Mouse (Mus musculus) embryonic facial prominence, embryonic 11.5 days (tissue): ENCODE results near the gene Gm21775. TPM values are rescaled to one million over a fixed set of nuclear protein-coding genes. Genes with fewer than 3 reads are reported as not detected.
"Not testable (repeated sequence)": the region's sequence is repeated elsewhere in the genome, so short reads cannot be mapped to it uniquely, and the experiment has no call there.

Experiments used
- ATAC-seq: fragments of 200-750 bp; cut with Nextera tagmentation; replicated peaks from 2 replicates; pipeline ENCODE4 v1.8.0; 2017; ENCODE audit warnings: low read depth; ENCODE audit not compliant: insufficient number of reproducible peaks, low FRiP score, low TSS enrichment
- DNase-seq: peaks from one replicate; pipeline ENCODE4 v3.0.0-alpha.2; 2015; ENCODE audit warnings: low spot score
- H3K27ac ChIP-seq: fragments of 300-500 bp; sonication (generic); replicated peaks from 2 replicates; pipeline ENCODE4 v1.5.1; 2014; ENCODE audit warnings: mild to moderate bottlenecking, low read depth, low read length, control low read depth
- H3K27me3 ChIP-seq: fragments of 300-500 bp; sonication (generic); 2 replicates; pipeline ENCODE4 v1.6.1; 2014; ENCODE audit warnings: mild to moderate bottlenecking, low read length, moderate library complexity, mixed read lengths; ENCODE audit not compliant: control insufficient read depth, insufficient read depth
- H3K36me3 ChIP-seq: fragments of 300-500 bp; sonication (generic); replicated peaks from 2 replicates; pipeline ENCODE4 v1.6.1; 2014; ENCODE audit warnings: low read depth, mild to moderate bottlenecking, low read length, moderate library complexity, mixed read lengths; ENCODE audit not compliant: control insufficient read depth, insufficient read depth
- H3K4me1 ChIP-seq: fragments of 300-500 bp; sonication (generic); 2 replicates; pipeline ENCODE4 v1.6.1; 2014; ENCODE audit warnings: low read length, mixed read lengths; ENCODE audit not compliant: control insufficient read depth, insufficient read depth
- H3K4me2 ChIP-seq: fragments of 300-500 bp; sonication (generic); 2 replicates; pipeline ENCODE4 v1.6.1; 2014; ENCODE audit warnings: low read depth, mild to moderate bottlenecking, control low read depth, low read length, moderate library complexity
- H3K4me3 ChIP-seq: fragments of 300-500 bp; sonication (generic); 2 replicates; pipeline ENCODE4 v1.5.1; 2014; ENCODE audit warnings: low read depth, low read length, control low read depth
- H3K9ac ChIP-seq: fragments of 300-500 bp; sonication (generic); replicated peaks from 2 replicates; pipeline ENCODE4 v1.6.1; 2014; ENCODE audit warnings: mild to moderate bottlenecking, control low read depth, low read length
- H3K9me3 ChIP-seq: fragments of 300-500 bp; sonication (generic); replicated peaks from 2 replicates; pipeline ENCODE4 v1.6.1; 2016; ENCODE audit warnings: mild to moderate bottlenecking, low read length, inconsistent platforms, mixed read lengths; ENCODE audit not compliant: control insufficient read depth
- WGBS: fragments of 180-500 bp; shearing (Covaris S2); extraction: QIAGEN DNeasy Blood & Tissue Kit; methylation state at CpG from one replicate; pipeline ENCODE4 v1.1.7; 2014; 5-methylcytosine and 5-hydroxymethylcytosine counted together
- polyA plus RNA-seq: library from polyadenylated mRNA; unstranded; fragments of >200 nt; fragmentation: Nextera tagmentation; extraction: Ambion mirVana; gene quantifications from 2 replicates; pipeline ENCODE4 v1.2.1, GENCODE M21; 2014

Gene Gm21775
- not detected in 2 replicates for polyA plus RNA-seq

DNA sequence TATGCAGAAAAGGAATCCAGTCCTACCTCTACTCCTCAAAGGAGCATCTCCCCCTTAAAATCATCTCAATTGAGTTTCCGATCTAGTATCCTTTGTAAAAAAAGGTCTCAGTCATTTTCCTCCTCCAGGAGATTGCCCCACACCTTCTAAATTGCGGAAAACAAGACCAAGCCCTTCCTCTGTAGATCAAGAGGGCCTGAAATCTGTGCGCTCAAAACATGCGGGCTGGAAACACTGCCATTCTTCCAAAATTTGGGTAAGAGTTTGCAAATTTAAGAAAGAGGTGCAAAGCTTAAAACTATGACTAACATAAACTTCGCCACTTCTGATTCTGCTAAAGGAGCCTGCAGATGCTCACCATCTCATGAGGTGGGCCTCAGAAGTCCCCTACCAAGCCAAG lies at the start of gene Gm21775:
Gene Gm21775, plus strand, starts transcription at position 301 of the 400 bp plus-strand sequence.
- not testable (repeated sequence) for H3K9ac ChIP-seq, ATAC-seq, DNase-seq, H3K27me3 ChIP-seq, H3K4me1 ChIP-seq, H3K4me3 ChIP-seq, H3K27ac ChIP-seq, H3K36me3 ChIP-seq, H3K4me2 ChIP-seq, H3K9me3 ChIP-seq
- WGBS, result 70% methylated on average over 1 of the region's 5 CpGs

DNA sequence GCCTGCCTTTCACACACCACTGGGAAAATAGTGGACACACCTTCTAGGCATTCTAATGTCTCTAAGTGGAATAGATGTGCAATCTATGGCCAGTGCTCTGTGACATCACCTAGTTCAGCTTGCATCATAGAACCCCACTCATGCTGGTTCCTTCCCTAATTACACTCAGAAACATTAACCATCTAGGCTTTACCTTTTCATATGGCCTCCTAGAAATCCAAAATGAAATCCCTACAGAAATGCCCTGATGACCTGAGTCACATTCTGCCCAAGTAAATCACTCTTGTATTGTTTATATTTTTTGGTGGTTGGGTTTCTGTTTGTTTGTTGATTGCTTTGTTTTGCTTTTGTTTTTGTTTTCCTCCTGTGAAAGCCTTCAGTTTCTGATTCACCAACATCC lies 17.3 kb upstream of the Gm21775 start, which contains the start of gene Gm20737:
Gene Gm20737, minus strand, starts transcription at position 101 of the 400 bp plus-strand sequence.
- H3K9me3 ChIP-seq, H3K4me1 ChIP-seq, H3K4me2 ChIP-seq, H3K36me3 ChIP-seq, H3K27me3 ChIP-seq, DNase-seq, ATAC-seq, H3K4me3 ChIP-seq, H3K9ac ChIP-seq, H3K27ac ChIP-seq: not testable (repeated sequence)

Other genes with a start within 250 kb of the Gm21775 start
- gene Gm20834, start 228.9 kb upstream of the Gm21775 start, polyA plus RNA-seq, result not detected in 2 replicates
- not detected in 2 replicates for gene Gm28510, start 140.7 kb upstream of the Gm21775 start, polyA plus RNA-seq
- gene Gm20737, start 17.4 kb upstream of the Gm21775 start, polyA plus RNA-seq, result not detected in 2 replicates
- not detected in 2 replicates for gene Gm21900, start 62.9 kb downstream of the Gm21775 start, polyA plus RNA-seq
- gene Gm20777, start 199.0 kb downstream of the Gm21775 start, polyA plus RNA-seq, result not detected in 2 replicates